Mouse (Mus musculus): ENCODE measurements around the gene Sorcs1.

- no peak for TF ChIP-seq CTCF (IDR thresholded peaks at IDR 0.05; ENCODE audit: borderline replicate concordance, insufficient read depth, low read length)
- TF ChIP-seq POLR2A (IDR thresholded peaks at IDR 0.05; ENCODE audit: low read depth, low read length), result no peak
These were observed 36.3 kb downstream of the Sorcs1 start for GRCm38 (mm10) chr19:50642121-50642520.
